In the genomic region with DNA sequence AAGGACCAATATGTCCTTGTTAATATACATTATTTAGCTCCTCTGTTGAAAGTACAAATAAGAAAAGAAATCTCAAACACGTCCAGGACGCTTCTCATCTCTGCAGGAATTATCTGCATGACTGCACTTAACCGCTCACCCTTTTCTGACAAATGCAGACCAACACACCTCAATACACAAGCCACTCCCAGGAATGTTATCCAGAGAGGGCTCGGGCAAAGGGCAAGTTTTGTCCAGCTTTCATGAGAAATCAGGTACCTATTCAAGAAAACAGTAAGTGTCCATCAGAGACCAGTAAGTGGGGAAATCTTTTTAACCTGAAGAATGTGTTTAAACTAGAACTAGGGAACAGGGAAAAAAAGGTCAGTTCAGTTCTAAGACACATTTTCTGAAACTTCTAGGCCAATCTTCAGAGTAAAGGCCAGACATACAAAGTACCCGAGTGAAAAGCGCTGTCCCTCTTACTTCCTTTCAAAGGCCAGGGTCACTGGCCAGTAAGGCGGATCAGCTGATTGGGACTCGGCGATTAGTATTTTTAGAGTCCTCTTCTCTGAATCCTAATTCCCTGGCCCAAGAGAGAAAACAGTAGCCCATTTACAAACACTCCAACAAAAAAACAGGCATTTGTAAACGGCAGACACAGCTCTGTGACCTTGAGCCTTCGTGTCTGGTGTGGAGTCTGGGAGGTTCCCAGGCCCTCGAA, we compare ENCODE assay signal across 8 mouse cellular contexts. TPM values are rescaled to one million over a fixed set of nuclear protein-coding genes. Genes with fewer than 3 reads are reported as not detected.
DNase-seq lines count a peak whose midpoint lies in the region; ATAC-seq and TF ChIP-seq lines count a peak whose summit lies in the region.

No protein-coding gene starts in this region.

- H3K9ac ChIP-seq in forebrain, embryonic 13.5 days, result peak overlapping the region; percentile 91

- peaks cover 15% of the 10 kb centered on the region for H3K36me3 ChIP-seq in forebrain, embryonic 13.5 days (ENCODE audit: poor library complexity, severe bottlenecking)

- peak overlapping the region; percentile 83 for H3K4me2 ChIP-seq in forebrain, embryonic 13.5 days

- H3K27me3 ChIP-seq in forebrain, embryonic 13.5 days, result no peaks in the 10 kb centered on the region

- ATAC-seq in forebrain, embryonic 13.5 days, result no peak

- H3K9me3 ChIP-seq in forebrain, embryonic 13.5 days (replicated peaks), result no peaks in the 10 kb centered on the region

- H3K4me3 ChIP-seq in lung, adult 2 months (replicated peaks; ENCODE audit: extremely low read depth, low read depth, low read length), result peak overlapping the region; percentile 37
- peak overlapping the region; percentile 92 for H3K4me3 ChIP-seq in forebrain, embryonic 13.5 days

- no peak for TF ChIP-seq POLR2A in lung, adult 2 months (IDR thresholded peaks at IDR 0.05; ENCODE audit: borderline replicate concordance, extremely low read depth, low read depth, low read length)

- no peak for TF ChIP-seq CTCF in lung, adult 2 months (IDR thresholded peaks at IDR 0.05; ENCODE audit: insufficient read depth, low read length)

- H3K27ac ChIP-seq in forebrain, embryonic 13.5 days, result no peak overlapping the region

- DNase-seq in lung, adult 2 months, result no peak
- no peak for DNase-seq in lung, postnatal 25 days (ENCODE audit: low spot score)
- DNase-seq in kidney, postnatal 25 days, result peak; percentile 72 to 75
- peak; percentile 17 for DNase-seq in retina, postnatal 1 day
- no peak for DNase-seq in spleen, postnatal 4 days (ENCODE audit: low spot score in 2 of 2)
- DNase-seq in right cerebral cortex, postnatal 25 days, result no peak
- no peak for DNase-seq in gastrocnemius, postnatal 10 days

- H3K4me1 ChIP-seq in lung, adult 2 months (ENCODE audit: control insufficient read depth, insufficient read depth, low read length), result peaks cover 20% of the 10 kb centered on the region
- H3K4me1 ChIP-seq in forebrain, embryonic 13.5 days, result peaks cover 19% of the 10 kb centered on the region

- 38% methylated on average over 12 of the region's 12 CpGs for WGBS in lung, adult 2 months
- 7% methylated on average over 12 of the region's 12 CpGs for WGBS in forebrain, embryonic 13.5 days

RNA-seq across cellular contexts. Expression of a gene that starts 0.8 kb away (rescaled TPM):
- 1.8 and 7.4 TPM in 2 replicates for polyA plus RNA-seq in lung, adult 2 months (2012; rRNA removed)
- polyA plus RNA-seq in forebrain, embryonic 13.5 days (2015; fragmentation: Nextera tagmentation; extraction: Ambion mirVana), result 8.9 and 10.1 TPM in 2 replicates
- 1 to 10 TPM; 1.3 to 3.0 TPM for total RNA-seq in gastrocnemius, postnatal 10 days (2021)

RNA-seq across cellular contexts. Expression of a gene that starts 8.5 kb away (rescaled TPM):
- polyA plus RNA-seq in lung, adult 2 months (2012; rRNA removed), result 46.2 and 62.4 TPM in 2 replicates
- polyA plus RNA-seq in forebrain, embryonic 13.5 days (2015; fragmentation: Nextera tagmentation; extraction: Ambion mirVana), result 14.9 and 15.8 TPM in 2 replicates
- 10 to 100 TPM; 49.6 to 54.5 TPM for total RNA-seq in gastrocnemius, postnatal 10 days (2021)

Comparison
In these comparisons a context has a peak if more than half of its experiments do, and no peak if none do; other contexts are left out.
1. DNase-seq: peak in kidney, postnatal 25 days (2 of 2) and retina, postnatal 1 day (single experiment); none in lung, adult 2 months (single experiment), lung, postnatal 25 days (single experiment), spleen, postnatal 4 days (0 of 2), right cerebral cortex, postnatal 25 days (single experiment) and gastrocnemius, postnatal 10 days (single experiment).